Mouse (Mus musculus): ENCODE results near the gene Rfpl4.
"Not testable (repeated sequence)": the region's sequence is repeated elsewhere in the genome, so short reads cannot be mapped to it uniquely, and the experiment has no call there.

- not testable (repeated sequence) for TF ChIP-seq CTCF, EP300 (IDR thresholded peaks at IDR 0.05; ENCODE audit: low read depth)
Observed at GRCm38 (mm10) chr7:5149570-5149969, 32.8 kb upstream of the Rfpl4 start, which contains the start of gene Vmn1r55.

Data from heart, postnatal 0 days (tissue).